Mouse (Mus musculus): ENCODE measurements at regions not wholly inside any gene's neighbourhood (a gene's known extent, or its start where the extent isn't known, plus 50 kb on each side); places are given as distances from the start of the nearest gene placed in this dataset.

GRCm38 (mm10) chr5:119776106-119776887 is 56.2 kb upstream of the Tbx5 start:
- no peak for DNase-seq (ENCODE audit: low spot score)
- Histone ChIP-seq H3K4me3 (ENCODE audit: low read depth, low read length) (no peak overlapping the region), H3K4me1 (ENCODE audit: insufficient read depth, low read depth, low read length) (no peaks in the 10 kb centered on the region), H3K9me3 (replicated peaks) (peaks cover 76% of the 10 kb centered on the region), H3K27me3 (ENCODE audit: insufficient read depth, low read length) (no peaks in the 10 kb centered on the region), H3K36me3 (replicated peaks) (no peaks in the 10 kb centered on the region)
- no peak for TF ChIP-seq GATA1 (IDR thresholded peaks at IDR 0.05; ENCODE audit: borderline replicate concordance, low read length)
- ATAC-seq (ENCODE audit: extremely low read depth, insufficient number of reproducible peaks, low FRiP score, poor library complexity, severe bottlenecking) = no peak

- no peak for TF ChIP-seq POLR2AphosphoS5 (IDR thresholded peaks at IDR 0.05; ENCODE audit: insufficient replicate concordance, low read depth, low read length)
- TF ChIP-seq GATA2 (IDR thresholded peaks at IDR 0.05; ENCODE audit: borderline replicate concordance, low read depth, low read length) = no peak
- no peak for TF ChIP-seq CTCF (IDR thresholded peaks at IDR 0.05; ENCODE audit: low read depth, low read length)
- no peak for TF ChIP-seq TAL1 (conservative IDR thresholded peaks at IDR 0.05; ENCODE audit: low read depth, low read length)
- TF ChIP-seq GATA1 (IDR thresholded peaks at IDR 0.05; ENCODE audit: borderline replicate concordance, low read length) = no peak
- no peak for DNase-seq (ENCODE audit: low spot score)
- Histone ChIP-seq H3K27me3 (ENCODE audit: insufficient read depth, low read length) (no peaks in the 10 kb centered on the region), H3K4me3 (ENCODE audit: low read depth, low read length) (no peak overlapping the region), H3K9me3 (replicated peaks) (peaks cover 85% of the 10 kb centered on the region), H3K36me3 (replicated peaks) (no peaks in the 10 kb centered on the region), H3K4me1 (ENCODE audit: insufficient read depth, low read depth, low read length) (no peaks in the 10 kb centered on the region)
- no peak for ATAC-seq (ENCODE audit: extremely low read depth, insufficient number of reproducible peaks, low FRiP score, poor library complexity, severe bottlenecking)
These were observed 54.6 kb upstream of the Tbx5 start for GRCm38 (mm10) chr5:119777836-119778235.

DNA sequence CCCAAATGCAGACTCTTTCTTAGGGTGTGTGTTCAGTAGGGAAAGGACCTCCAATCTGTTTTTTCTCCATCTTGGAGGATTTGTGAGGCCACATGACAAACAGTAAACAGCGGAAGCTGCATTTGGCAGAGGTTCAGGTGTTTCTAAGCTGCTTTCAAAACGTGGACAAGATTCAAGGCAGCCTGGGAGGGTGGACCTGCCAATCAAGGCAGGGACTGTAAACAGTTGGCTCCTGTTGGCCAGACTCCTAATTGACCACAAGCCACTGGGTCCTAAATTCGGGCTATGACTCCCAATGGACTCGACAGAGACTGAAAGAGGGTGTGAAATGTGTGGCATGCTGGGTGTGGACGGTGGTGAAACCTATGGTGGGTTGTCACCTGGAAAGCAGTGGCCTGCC is 51.1 kb upstream of the Tbx5 start:
- ATAC-seq (ENCODE audit: extremely low read depth, insufficient number of reproducible peaks, low FRiP score, poor library complexity, severe bottlenecking) (no peak), DNase-seq (ENCODE audit: low spot score) (no peak)
- no peaks in the 10 kb centered on the region for H3K36me3 ChIP-seq (replicated peaks)
- TF ChIP-seq TAL1 (conservative IDR thresholded peaks at IDR 0.05; ENCODE audit: low read depth, low read length) (no peak), GATA1 (IDR thresholded peaks at IDR 0.05; ENCODE audit: borderline replicate concordance, low read length) (no peak), CTCF (IDR thresholded peaks at IDR 0.05; ENCODE audit: low read depth, low read length) (no peak), POLR2AphosphoS5 (IDR thresholded peaks at IDR 0.05; ENCODE audit: insufficient replicate concordance, low read depth, low read length) (no peak), GATA2 (IDR thresholded peaks at IDR 0.05; ENCODE audit: borderline replicate concordance, low read depth, low read length) (no peak)
- H3K4me1 ChIP-seq (ENCODE audit: insufficient read depth, low read depth, low read length) = no peaks in the 10 kb centered on the region
- peaks cover 84% of the 10 kb centered on the region for H3K9me3 ChIP-seq (replicated peaks)
- no peaks in the 10 kb centered on the region for H3K27me3 ChIP-seq (ENCODE audit: insufficient read depth, low read length)
- H3K4me3 ChIP-seq (ENCODE audit: low read depth, low read length) = no peak overlapping the region
